Mouse (Mus musculus) left cerebral cortex, adult 9 months (tissue): ENCODE results near the gene Tnpo2.

Source experiments
- DNase-seq, 2 experiments: peaks; one replicate each; pipeline ENCODE4 v3.0.0; 2022; ENCODE audit warnings: low spot score in 2 of 2

Tnpo2 gene

DNA sequence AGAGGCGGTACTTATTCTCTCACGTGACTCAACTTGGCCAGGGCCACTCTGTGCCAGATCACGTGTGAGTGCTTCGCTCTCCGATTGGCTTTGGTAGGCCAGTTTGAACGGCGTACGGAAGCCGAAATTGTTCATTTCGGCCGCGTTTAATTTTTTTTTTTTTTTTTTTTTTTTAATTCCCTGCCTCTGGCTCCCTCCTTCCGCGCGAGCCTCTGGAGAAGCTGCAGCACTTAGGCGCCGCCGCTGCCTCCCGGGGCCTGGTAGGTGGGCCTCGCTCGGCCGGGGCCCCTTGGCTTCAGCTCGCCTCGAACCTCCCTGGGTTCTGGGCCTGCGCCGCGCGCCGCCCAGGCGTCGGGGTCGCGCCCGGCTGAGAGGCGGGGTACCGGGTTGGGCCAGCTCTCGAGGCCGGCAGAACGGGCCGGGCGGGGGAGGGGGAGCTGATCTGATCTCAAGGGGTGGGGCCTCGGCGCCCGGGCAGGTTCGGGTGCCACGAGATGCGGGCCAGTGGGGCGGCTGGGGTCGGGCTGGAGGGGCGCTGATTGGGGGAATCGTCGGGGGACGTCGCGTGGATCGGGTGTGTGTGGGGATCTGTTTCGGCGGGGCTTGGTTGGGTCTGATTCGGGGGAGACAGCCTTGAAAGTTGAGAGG is at the start of gene Tnpo2:
TSS of gene Tnpo2 (plus strand) at position 198 of the 648 bp plus-strand sequence.
- DNase-seq, result peak; percentile 90 to 94

DNA sequence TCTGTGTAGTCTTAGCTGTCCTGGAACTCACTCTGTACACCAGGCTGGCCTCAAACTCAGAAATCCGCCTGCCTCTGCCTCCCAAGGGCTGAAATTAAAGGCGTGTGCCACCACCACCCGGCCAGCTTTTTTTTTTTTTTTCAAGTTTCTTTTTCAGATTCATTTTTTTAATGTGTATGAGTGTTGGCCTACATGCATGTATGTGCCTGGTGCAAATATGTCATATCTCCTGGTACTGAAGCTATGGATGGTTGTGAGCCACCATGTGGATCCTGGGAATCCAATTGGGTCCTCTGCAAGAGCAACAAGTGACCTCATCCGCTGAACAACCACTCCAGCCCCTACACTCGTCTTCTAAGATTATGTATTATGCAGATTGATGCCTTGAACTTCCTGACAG is 49.3 kb upstream of the Tnpo2 start:
- no peak for DNase-seq

DNA sequence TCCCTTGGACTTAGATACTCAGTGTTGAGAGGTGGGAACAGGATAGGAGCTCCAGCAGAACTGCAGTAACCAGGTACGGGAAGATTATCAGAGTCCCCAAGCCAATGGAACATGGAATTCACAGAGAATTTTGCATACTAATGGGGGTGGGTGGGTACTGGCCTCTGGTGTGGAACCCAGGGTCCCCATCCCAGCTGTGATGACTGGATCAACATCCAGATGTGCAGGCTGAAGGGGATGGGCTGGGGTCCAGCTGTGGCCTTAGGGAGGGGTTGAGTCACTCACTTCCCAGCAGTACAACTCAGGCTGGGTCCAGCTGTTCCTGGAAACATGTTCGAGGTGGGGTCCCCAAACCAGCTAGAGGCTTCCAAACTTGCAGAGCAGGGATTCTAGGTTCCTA is 48.8 kb upstream of the Tnpo2 start:
- no peak for DNase-seq

DNA sequence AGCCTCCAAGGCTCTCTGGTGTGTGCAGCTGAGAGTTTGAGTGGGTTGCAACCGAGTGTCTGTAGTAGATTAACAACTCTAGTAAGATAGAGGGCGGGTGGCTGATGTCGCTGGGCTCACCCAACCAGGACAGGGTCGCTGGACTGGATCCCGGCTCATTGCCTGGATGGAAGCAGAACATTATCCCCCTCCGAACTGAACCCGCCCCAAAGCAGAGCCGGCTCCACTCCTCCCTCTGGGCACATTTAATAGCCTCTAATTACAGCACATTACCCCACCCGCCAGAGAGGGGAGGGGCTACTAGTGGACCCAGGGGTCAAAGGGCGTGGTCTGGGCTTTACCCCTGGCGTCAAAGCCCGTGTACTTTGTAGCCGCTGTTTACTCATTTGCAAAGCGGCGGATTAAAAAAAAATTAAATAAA is 47.4 kb upstream of the Tnpo2 start:
- DNase-seq, result no peak

DNA sequence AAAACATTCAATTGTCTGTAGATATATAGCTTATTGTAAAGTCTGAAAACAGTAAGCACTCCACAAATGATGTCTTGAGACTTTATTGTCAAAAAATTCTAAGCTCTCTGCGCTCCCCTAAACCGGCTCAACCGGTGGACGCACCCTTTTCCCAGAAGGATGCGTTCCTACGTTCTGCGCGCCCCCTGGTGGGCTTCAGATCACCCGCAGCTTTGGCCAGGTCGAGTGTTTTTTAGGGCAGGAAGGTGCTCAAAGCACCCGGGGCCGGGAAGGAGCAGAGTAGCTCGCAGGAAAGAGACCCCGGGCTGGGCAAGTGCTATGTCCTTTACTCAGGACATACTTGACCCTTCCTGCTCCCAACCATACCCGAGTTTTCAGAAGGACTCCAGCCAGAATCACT is 46.9 kb upstream of the Tnpo2 start:
- DNase-seq, result peak in 1 of 2 experiments; percentile 93

DNA sequence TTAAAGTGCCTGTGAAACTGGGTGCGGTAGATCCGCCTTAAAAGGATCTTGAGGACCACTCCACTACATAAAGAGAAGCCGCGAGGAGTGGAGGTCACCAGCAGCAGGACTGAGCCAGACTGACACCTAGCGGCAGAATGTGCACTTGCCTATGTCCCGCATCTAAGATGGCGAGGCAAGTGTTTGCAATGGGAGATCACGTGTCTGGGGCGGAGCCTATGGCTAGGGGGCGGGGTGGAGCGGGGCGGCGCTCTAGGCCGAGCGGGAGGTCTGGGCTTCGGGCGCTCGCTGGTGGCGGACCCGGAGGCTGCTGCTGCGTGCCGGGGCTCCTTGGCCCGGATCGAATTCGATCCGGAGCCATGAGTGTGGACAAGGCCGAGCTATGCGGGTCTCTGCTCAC is 46.4 kb upstream of the Tnpo2 start, which contains the start of gene Hook2:
TSS of gene Hook2 (plus strand) at position 255 of the 400 bp plus-strand sequence.
- peak; percentile 93 to 98 for DNase-seq

DNA sequence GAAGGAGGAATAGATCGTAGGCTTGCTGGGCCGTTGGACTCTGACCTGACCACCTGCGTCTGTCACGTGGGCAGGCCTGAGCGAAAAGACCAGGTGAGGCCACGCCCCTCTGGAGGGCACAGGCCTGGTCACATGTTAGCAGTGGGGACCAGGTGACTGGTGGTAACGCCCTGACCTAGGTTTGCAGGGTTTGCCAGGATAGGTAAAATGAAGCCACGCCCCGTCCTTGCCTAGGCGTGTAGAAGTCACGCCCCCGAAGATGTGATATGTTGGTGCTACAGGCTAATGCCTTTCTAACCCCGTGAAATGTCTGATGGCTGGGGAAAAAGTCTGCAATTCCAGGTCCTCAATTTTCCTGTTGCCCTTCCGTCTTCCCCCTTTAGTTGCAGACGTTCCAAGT is 45.9 kb upstream of the Tnpo2 start:
- peak in 1 of 2 experiments; percentile 48 for DNase-seq

DNA sequence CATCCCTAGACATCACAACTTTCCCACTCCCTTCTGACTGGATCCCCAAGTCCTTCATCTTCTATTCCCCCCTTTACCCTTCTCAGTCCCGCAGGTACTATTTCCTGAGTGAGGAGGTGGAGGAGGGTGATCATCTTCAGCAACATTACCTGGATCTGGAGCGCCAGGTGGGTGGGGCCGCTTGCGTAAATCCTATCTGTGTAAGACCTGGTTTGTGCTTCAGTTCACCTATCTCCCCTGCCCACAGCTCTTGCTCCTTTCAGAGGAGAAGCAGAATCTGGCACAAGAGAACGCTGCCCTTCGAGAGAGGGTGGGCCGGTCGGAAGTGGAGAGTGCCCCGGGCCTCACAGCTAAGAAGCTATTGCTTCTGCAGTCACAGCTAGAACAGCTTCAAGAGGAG is 42.3 kb upstream of the Tnpo2 start:
- no peak for DNase-seq

DNA sequence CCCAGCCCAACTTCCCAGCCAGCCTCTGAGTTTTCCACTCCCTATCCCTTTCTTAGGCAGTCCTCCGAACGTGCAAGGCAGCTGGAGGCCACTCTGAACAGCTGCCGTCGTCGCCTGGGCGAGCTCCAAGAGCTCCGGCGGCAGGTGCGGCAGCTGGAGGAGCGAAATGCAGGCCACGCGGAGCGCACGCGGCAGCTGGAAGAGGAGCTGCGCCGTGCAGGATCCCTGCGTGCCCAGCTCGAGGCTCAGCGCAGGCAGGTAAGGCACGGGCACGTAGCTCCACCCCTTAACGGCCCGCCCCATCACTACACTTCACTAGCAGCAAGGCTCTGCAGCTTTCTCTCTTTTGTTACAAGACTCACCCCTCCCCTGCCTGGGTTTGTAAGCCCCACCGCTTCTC is 41.0 kb upstream of the Tnpo2 start:
- DNase-seq, result no peak

DNA sequence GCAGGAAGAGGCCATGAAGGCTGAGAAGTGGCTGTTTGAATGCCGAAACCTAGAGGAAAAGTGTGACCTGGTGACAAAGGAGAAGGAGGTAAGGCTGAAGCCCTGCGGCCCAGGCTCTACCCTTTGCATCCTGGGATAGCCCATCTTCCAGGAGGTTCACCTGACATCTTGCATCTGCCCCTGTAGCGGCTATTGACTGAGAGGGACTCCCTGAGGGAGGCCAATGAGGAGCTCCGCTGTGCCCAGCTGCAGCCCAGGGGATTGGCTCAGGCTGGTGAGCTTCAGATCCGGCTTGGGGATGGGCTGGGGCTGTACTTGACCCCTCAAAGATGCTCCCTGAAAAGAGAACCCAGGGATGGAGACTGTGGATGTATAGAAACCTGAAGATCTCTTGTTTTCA is 39.7 kb upstream of the Tnpo2 start:
- no peak for DNase-seq

DNA sequence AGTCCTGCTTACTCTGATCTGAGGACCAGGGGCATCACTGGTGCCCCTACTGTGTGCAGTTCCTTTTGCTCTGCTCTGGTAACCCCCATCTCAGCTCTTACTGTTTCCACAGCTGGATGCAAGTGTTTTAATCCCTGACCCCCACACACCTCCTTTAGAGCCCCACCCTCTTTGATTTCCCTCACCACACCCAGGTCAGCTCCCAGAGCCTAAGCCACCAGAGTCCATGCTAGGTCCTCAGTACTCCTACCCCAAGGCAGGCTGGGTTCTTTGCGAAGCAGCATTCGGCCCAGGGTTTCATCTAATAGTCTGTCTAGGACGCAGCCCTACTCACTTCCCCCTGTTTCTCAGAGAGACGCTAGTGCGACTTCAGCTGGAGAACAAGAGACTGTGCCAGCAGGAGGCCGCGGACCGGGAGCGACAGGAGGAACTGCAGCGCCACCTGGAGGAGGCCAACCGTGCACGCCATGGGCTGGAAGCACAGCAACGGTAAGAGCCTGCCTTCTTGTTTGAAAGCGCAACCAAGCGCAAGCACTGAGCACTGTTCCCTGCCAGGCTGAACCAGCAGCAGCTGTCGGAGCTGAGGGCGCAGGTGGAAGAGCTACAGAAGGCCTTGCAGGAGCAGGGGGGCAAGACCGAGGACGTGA is 38.9 kb upstream of the Tnpo2 start:
- DNase-seq, result peak in 1 of 2 experiments; percentile 95

DNA sequence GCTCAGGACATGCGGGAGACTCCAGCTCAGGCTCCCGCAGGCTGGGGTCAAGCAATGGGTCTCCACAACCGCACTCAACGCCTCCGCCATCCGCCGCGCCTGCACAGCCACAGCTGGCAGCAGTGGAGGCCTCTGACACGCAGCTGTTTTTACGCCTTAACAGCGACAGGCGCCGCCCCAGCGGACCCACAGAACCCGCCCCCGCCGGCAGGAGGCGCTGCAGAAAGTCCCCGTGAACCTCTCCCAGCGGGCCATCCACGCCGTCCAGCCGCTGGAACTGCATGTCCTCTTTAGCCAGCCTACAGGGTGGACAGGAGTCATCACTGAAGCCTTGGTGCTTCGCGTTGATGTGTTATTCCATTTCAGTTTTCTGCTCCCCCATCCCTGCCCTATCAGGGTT is 29.0 kb upstream of the Tnpo2 start:
- no peak for DNase-seq

DNA sequence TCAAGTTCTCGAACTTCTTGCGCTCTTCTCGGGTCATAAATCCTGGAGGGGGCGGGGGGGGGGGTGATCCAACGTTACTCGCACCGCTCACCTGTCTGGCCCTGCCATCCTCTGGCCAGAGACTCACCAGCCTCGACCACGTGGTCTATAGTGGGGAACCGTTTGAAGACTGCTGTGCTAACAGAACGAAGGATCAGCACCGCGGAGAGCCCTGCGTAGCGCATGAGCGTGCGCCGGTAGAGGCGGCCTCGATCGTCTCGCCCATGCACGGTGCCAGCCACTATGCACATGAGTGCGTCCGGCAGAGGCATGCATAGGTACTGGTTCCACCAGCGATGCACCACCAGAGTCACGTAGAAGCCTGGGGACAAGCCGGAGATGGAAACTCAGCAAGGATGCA is 25.5 kb upstream of the Tnpo2 start:
- no peak for DNase-seq

DNA sequence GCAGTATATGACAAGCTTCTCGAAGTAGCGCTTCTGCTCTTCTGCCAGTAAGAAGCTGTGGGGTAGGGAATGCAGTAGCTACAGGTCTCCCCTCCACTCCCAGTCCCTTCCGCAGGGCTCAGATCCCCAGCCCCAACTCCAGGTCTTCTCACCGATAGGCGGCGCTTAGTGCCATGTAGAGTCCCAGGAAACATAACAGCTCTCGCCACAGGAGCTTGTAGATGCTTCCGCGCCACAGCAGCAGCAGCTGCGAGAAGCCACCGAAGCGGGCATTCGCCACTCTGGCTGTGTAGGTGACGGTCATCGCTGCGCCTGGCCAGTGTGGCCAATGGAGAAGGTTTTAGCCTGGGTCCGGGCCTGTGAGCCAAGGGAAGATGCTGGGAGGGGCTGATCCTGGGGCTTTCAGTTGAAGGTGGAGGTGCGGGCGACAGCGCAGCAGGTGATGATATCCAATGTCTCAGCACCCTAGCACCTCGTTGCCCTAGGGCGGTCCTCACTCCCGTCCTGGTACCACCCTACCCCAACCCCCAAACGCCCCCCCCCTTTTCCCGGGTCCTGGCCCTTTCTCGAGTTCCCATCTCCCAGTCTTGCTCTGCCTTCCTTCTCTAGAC is 23.4 kb upstream of the Tnpo2 start:
- peak in 1 of 2 experiments; percentile 85 for DNase-seq

DNA sequence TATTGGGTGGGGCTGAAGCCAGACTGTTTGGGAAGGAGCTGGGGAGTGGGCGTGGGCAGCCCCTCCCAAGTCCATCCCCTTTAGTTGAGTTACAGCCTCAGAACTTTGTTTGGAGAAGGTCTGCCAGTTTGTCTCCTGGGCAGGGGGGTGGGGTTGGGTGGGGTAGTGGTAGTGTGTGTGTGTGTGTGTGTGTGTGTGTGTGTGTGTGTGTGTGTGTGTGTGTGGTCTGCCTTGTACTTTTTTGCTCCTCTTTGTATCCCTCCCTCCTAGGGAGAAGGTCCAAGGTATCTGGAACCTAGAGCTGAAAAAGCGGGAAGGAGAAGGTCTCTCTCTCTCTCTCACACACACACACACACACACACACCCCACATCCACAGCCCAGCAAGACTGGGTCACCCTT is 22.3 kb upstream of the Tnpo2 start, which contains the start of gene Best2:
TSS of gene Best2 (minus strand) at position 101 of the 400 bp plus-strand sequence.
- DNase-seq, result no peak

DNA sequence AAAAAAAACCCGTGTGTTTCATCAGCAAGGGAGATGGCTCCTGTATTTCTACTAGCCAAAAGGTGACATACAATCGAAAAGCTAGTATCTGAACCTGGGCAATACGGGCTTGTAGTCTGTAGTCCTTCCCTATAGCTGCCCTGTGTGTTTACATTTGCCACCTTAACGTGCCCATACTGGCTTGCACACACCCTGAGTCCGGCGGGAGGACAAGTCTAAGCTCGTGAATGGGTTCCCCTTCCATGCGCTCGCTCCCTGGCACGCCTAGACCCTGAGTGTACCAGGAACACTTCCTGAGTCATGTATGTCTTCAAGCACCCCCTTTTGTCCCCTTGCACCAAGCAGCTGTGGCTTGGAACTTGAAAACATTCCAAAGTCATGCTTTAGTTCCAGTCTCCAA is 20.0 kb upstream of the Tnpo2 start:
- DNase-seq, result no peak

DNA sequence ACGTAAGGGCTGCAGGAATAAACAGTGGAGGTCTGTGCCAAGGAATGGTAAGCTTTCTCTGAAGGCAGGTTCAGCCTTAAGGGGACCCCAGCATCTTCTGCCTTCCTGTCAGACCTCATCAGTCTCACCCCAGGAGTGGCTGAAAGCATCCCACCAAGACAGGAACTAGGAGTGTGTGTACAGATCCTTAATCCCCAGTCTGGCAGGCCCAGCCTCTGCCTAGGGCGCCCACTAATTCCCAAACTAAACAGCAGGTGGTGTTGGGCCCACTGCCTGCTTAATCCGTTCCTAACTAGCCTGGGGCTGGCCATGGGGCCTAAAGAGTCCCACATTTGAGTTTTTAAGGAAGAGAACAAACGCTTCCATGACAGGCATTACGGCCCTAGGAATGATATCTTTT is 19.5 kb upstream of the Tnpo2 start:
- DNase-seq, result no peak

DNA sequence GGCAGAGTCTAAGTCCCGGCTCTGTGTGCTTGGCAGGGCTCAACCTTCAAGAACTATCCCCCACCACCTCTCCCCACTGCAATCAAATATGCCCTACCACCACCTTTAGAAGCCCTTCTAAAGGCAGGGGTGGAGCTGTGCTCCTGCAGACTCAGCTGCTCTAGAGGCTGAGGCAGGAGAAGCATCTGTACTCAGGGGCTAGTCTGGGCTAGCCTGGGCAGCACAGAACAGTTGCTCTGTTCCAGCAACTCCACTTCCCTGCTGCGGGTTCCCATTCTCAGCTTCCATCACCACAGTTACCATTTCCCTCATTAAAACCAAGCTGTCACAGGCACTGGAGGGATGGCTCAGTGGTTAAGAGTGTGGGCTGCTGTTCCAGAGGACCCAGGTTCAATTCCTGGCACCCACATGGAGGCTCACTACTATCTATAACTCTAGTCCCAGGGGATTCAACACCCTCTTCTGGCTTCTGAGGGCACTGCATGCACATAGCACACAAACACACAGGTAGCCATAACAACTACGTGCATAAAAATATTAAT is 15.1 kb upstream of the Tnpo2 start:
- no peak for DNase-seq

DNA sequence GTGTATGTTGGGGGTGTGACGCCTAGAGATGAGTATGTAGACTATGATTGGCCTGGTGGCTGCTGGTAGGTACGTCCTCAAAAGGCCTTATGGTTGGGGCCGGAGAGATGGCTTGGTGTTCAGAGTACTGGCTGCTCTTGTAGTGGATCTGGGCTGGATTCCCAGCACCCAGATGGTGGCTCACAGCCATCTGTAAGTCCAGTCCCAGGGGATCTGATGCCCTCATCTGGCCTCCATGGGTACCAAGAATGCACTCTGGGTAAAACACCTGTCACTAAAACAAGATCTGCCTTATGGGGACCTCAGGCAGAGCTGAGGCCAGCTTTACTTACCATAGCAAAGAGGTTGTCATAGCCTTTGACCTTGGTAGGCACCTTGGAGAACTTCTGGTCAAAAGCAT is 12.9 kb upstream of the Tnpo2 start:
- no peak for DNase-seq

DNA sequence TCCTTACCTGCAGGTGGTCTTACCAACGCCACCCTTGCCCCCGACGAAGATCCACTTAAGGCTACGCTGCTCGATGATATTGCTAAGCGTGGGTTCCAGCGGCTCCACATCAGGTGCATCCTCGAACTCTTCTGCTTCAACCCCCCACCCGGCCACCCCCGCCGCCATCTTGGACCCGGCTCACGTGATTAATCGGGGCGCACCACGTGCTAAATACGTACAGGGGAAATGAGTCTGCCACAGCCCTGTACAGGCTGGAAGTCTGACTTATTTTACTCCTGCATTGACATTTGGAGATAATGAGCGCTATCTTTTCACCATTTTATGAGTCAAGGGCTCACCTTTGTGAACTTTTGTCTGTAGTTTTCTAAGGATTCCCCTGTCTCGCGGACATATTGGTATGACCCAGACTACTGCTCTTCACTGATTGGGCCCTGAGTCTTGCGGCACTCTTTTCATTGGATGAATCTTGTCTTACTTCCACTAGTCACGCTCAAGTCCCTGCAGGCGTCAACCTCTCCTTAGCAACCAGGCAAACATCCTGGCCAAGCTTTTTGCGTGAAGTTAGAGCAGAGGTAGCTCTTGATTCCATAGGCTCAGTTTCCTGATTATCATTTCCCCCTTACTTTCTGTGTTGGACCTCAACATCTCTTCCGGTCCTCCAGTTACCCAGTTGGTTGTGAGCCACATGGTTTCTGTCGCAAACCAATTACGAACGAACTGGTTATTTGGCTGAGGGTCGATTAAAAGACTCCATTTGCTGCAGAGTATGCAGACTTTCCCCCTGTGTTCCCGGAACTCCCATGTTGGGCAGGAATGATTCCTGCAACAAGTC is 11.4 kb upstream of the Tnpo2 start, which contains the start of gene Asna1:
TSS of gene Asna1 (minus strand) at position 184 of the 835 bp plus-strand sequence.
- peak; percentile 85 to 87 for DNase-seq

DNA sequence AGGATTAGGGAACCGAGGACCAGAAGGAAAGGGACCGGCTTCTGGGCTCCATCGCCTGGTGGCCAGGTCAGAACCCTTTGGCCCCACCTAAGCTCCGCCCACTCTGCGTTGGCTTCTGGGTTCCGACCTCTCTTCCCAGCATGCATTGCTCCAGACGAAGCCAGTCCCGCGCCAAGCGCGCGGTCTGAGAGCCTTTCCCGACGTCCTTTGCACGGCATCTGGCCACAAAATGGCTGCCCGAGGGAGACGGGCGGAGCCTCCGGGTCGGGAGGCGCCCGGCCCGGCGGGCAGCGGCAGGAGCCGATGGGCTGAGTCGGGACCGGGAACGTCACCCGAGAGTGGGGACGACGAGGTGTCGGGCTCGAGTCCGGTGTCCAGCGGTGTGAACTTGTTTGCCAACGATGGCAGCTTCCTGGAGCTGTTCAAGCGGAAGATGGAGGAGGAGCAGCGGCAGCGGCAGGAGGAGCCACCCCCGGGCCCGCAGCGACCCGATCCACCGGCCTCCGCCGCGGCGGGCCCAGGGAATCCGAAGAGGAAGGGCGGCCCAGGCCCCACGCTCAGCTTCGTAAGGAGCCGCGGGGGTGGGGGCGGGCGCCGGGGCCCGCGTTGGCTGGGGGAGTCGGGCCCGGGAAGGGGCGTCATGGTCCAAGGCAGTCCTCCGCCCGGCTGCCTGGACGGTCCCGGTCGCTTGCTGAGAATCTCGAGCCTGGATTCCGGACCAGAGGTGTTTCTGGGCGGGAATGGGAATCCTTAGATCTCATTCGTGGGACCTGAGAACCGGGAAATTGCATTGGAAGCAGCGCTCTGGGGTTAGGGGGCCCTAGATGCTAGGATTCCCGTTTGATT is 9.8 kb upstream of the Tnpo2 start, which contains the start of gene Trir:
TSS of gene Trir (plus strand) at position 154 of the 846 bp plus-strand sequence.
- DNase-seq, result peak; percentile 84 to 96
